Mouse (Mus musculus): ENCODE data around the gene Mcu. TPM values are rescaled to one million over a fixed set of nuclear protein-coding genes. Genes with fewer than 3 reads are reported as not detected.

Gene Mcu
- polyA plus RNA-seq, 1 experiment from 2014 or later: 24.7 TPM

DNA sequence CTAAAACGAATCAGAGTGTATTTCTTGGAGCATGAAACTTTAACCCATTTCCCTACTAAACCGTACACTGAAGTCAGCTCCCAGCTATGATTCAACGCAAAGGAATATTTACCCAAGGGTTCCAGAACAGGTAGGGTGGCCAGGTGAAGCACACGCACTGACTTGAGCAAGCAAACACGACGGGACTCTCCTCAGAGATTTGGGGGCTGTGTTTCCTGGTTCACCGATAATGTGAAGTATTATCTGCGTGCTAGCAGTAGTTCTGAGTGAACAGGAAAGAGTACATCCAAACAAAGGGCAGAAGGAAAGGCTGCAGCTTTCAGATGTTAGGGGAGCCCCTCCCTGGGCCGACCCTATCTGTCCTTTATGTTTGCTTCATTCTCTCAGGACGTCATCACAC lies 4.9 kb upstream of the Mcu start:
- DNase-seq (ENCODE audit: low spot score): no peak
- H3K4me1 ChIP-seq (replicated peaks; ENCODE audit: control insufficient read depth, insufficient read depth, low read length): no peaks in the 10 kb centered on the region
- 86% methylated on average over 10 of the region's 10 CpGs for WGBS
- H3K4me2 ChIP-seq (replicated peaks; ENCODE audit: low read depth, low read length): no peak overlapping the region
- H3K9ac ChIP-seq (ENCODE audit: low read depth, low read length): no peak overlapping the region
- no peaks in the 10 kb centered on the region for H3K36me3 ChIP-seq (ENCODE audit: control insufficient read depth, insufficient read depth, low read length)
- H3K4me3 ChIP-seq (ENCODE audit: low read depth, low read length): no peak overlapping the region
- no peak overlapping the region for H3K27ac ChIP-seq (ENCODE audit: low read depth, low read length)
- H3K9me3 ChIP-seq (ENCODE audit: control insufficient read depth, low read length): no peaks in the 10 kb centered on the region
- ATAC-seq (ENCODE audit: low FRiP score): no peak
- no peaks in the 10 kb centered on the region for H3K27me3 ChIP-seq (ENCODE audit: control insufficient read depth, insufficient read depth, low read length)

- H3K9me3 ChIP-seq (ENCODE audit: control insufficient read depth, low read length): no peaks in the 10 kb centered on the region
- 93% methylated on average over 7 of the region's 7 CpGs for WGBS
- no peak overlapping the region for H3K27ac ChIP-seq (ENCODE audit: low read depth, low read length)
- no peaks in the 10 kb centered on the region for H3K27me3 ChIP-seq (ENCODE audit: control insufficient read depth, insufficient read depth, low read length)
- H3K4me2 ChIP-seq (replicated peaks; ENCODE audit: low read depth, low read length): no peak overlapping the region
- no peak overlapping the region for H3K4me3 ChIP-seq (ENCODE audit: low read depth, low read length)
- no peaks in the 10 kb centered on the region for H3K36me3 ChIP-seq (ENCODE audit: control insufficient read depth, insufficient read depth, low read length)
- 0 out of 2 replicates have a peak, but pooled peaks cover 4% of the 10 kb centered on the region for H3K4me1 ChIP-seq (replicated peaks; ENCODE audit: control insufficient read depth, insufficient read depth, low read length)
- no peak for ATAC-seq (ENCODE audit: low FRiP score)
- DNase-seq (ENCODE audit: low spot score): no peak
- H3K9ac ChIP-seq (ENCODE audit: low read depth, low read length): no peak overlapping the region
These were observed 1.3 kb upstream of the Mcu start for GRCm38 (mm10) chr10:59617776-59618175.

DNA sequence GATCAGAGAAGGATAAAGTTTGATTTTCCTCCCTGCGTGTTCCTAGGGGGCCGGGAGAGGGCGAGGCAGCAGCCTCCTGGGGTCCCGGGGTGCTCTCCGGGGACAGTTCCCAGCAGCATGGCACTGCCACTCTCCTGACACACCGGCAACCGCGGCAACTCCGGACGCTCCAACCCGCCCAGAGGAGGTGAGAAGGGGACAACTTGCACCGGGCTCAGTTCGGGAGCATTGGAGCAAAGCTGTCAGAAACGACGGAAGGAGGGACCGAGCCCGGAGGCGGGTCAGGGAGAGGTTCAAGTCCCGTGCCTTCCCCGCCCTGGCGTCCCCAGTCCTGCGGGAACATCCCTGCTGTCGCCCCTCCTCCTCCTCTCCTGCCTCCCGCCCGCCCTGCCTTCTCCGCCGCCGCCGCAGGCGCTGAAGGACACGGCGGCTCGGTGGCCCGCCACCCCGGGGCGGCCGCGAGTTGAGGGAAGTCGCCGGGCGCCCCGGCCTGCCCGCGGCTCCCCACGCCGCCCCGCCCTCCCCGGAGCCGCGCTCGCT lies 441 bp downstream of the Mcu start, which contains the start of gene Gm10322:
Gene Gm10322 (plus strand): TSS at position 83 of the 540 bp plus-strand sequence.
- Histone ChIP-seq H3K27me3 (ENCODE audit: control insufficient read depth, insufficient read depth, low read length) (no peaks in the 10 kb centered on the region), H3K27ac (ENCODE audit: low read depth, low read length) (peak within 1 kb of the TSS; percentile 70; the same call in 1 of the 2 replicates), H3K4me3 (ENCODE audit: low read depth, low read length) (peak within 1 kb of the TSS; percentile 82), H3K9ac (ENCODE audit: low read depth, low read length) (peak within 1 kb of the TSS; percentile 92), H3K9me3 (ENCODE audit: control insufficient read depth, low read length) (no peaks in the 10 kb centered on the region), H3K4me1 (replicated peaks; ENCODE audit: control insufficient read depth, insufficient read depth, low read length) (0 out of 2 replicates have a peak, but pooled peaks cover 4% of the 10 kb centered on the region), H3K4me2 (replicated peaks; ENCODE audit: low read depth, low read length) (peak within 1 kb of the TSS; percentile 52), H3K36me3 (ENCODE audit: control insufficient read depth, insufficient read depth, low read length) (no peaks in the 10 kb centered on the region)
- DNase-seq (ENCODE audit: low spot score) (peak; percentile 74), ATAC-seq (ENCODE audit: low FRiP score) (peak; percentile 88)
- 0% methylated on average over 17 of the region's 51 CpGs for WGBS

DNA sequence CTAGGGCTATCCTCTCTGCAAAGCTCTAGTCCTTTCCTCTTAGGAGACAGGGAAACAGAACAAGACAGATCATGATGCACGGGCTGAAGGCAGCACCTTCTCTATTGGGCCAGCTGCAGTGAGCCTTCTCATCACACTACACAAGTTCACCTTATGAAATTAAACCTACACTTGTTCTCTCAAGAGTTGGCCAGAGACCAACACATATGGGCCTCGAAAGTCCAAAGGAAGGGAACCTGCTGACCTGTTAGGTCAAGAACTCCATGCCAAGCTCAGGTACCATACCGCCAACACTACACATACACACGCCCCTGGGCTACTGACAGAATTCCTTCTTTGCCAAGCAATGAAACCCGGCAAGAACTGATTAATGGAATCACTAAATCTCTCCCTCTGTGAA lies 1.1 kb downstream of the Mcu start:
- ATAC-seq (ENCODE audit: low FRiP score) (no peak), DNase-seq (ENCODE audit: low spot score) (no peak)
- H3K4me3 ChIP-seq (ENCODE audit: low read depth, low read length): peak overlapping the region; percentile 82
- H3K4me1 ChIP-seq (replicated peaks; ENCODE audit: control insufficient read depth, insufficient read depth, low read length): 0 out of 2 replicates have a peak, but pooled peaks cover 4% of the 10 kb centered on the region
- H3K36me3 ChIP-seq (ENCODE audit: control insufficient read depth, insufficient read depth, low read length): no peaks in the 10 kb centered on the region
- no peaks in the 10 kb centered on the region for H3K27me3 ChIP-seq (ENCODE audit: control insufficient read depth, insufficient read depth, low read length)
- no peaks in the 10 kb centered on the region for H3K9me3 ChIP-seq (ENCODE audit: control insufficient read depth, low read length)
- 31% methylated on average over 5 of the region's 5 CpGs for WGBS
- peak overlapping the region; percentile 92; the same call in 1 of the 2 replicates for H3K9ac ChIP-seq (ENCODE audit: low read depth, low read length)
- peak overlapping the region; percentile 47 for H3K4me2 ChIP-seq (replicated peaks; ENCODE audit: low read depth, low read length)
- H3K27ac ChIP-seq (ENCODE audit: low read depth, low read length): no peak overlapping the region

DNA sequence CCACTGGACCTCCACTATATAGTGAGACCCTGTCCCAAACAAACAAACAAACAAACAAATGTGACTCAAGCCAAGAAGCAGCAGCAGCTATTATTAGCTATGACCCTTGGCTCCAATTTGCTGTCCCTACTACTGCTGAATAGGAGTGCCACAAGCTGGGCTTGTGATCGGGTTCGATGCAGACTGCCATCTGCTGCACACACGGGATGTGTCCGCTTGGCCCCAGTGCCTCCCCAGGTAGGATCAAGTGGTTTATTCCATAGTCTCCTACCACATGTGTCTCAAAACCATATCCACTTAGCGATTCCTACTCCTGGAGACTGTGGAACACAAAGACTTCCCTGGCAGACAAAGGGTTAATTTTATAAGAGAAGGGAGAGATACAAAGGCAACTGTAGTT lies 2.4 kb downstream of the Mcu start:
- DNase-seq (ENCODE audit: low spot score) (no peak), ATAC-seq (ENCODE audit: low FRiP score) (no peak)
- Histone ChIP-seq H3K4me3 (ENCODE audit: low read depth, low read length) (no peak overlapping the region), H3K36me3 (ENCODE audit: control insufficient read depth, insufficient read depth, low read length) (no peaks in the 10 kb centered on the region), H3K4me1 (replicated peaks; ENCODE audit: control insufficient read depth, insufficient read depth, low read length) (0 out of 2 replicates have a peak, but pooled peaks cover 4% of the 10 kb centered on the region), H3K27me3 (ENCODE audit: control insufficient read depth, insufficient read depth, low read length) (no peaks in the 10 kb centered on the region), H3K9me3 (ENCODE audit: control insufficient read depth, low read length) (no peaks in the 10 kb centered on the region), H3K9ac (ENCODE audit: low read depth, low read length) (no peak overlapping the region), H3K27ac (ENCODE audit: low read depth, low read length) (no peak overlapping the region), H3K4me2 (replicated peaks; ENCODE audit: low read depth, low read length) (no peak overlapping the region)
- 76% methylated on average over 5 of the region's 5 CpGs for WGBS

- H3K4me2 ChIP-seq (replicated peaks; ENCODE audit: low read depth, low read length): no peak overlapping the region
- no peak for ATAC-seq (ENCODE audit: low FRiP score)
- no peaks in the 10 kb centered on the region for H3K36me3 ChIP-seq (ENCODE audit: control insufficient read depth, insufficient read depth, low read length)
- DNase-seq (ENCODE audit: low spot score): no peak
- 0 out of 2 replicates have a peak, but pooled peaks cover 4% of the 10 kb centered on the region for H3K4me1 ChIP-seq (replicated peaks; ENCODE audit: control insufficient read depth, insufficient read depth, low read length)
- H3K9me3 ChIP-seq (ENCODE audit: control insufficient read depth, low read length): no peaks in the 10 kb centered on the region
- H3K9ac ChIP-seq (ENCODE audit: low read depth, low read length): no peak overlapping the region
- H3K4me3 ChIP-seq (ENCODE audit: low read depth, low read length): no peak overlapping the region
- no peak overlapping the region for H3K27ac ChIP-seq (ENCODE audit: low read depth, low read length)
- no peaks in the 10 kb centered on the region for H3K27me3 ChIP-seq (ENCODE audit: control insufficient read depth, insufficient read depth, low read length)
- WGBS: 89% methylated on average over 5 of the region's 5 CpGs
These were observed 3.2 kb downstream of the Mcu start for GRCm38 (mm10) chr10:59613276-59613675.

GRCm38 (mm10) chr10:59604879-59605464 lies 11.5 kb downstream of the Mcu start:
- DNase-seq (ENCODE audit: low spot score): no peak
- Histone ChIP-seq H3K36me3 (ENCODE audit: control insufficient read depth, insufficient read depth, low read length) (no peaks in the 10 kb centered on the region), H3K4me3 (ENCODE audit: low read depth, low read length) (no peak overlapping the region), H3K27me3 (ENCODE audit: control insufficient read depth, insufficient read depth, low read length) (no peaks in the 10 kb centered on the region), H3K4me2 (replicated peaks; ENCODE audit: low read depth, low read length) (no peak overlapping the region), H3K4me1 (replicated peaks; ENCODE audit: control insufficient read depth, insufficient read depth, low read length) (no peaks in the 10 kb centered on the region), H3K9ac (ENCODE audit: low read depth, low read length) (no peak overlapping the region), H3K27ac (ENCODE audit: low read depth, low read length) (no peak overlapping the region), H3K9me3 (ENCODE audit: control insufficient read depth, low read length) (no peaks in the 10 kb centered on the region)
- WGBS: 85% methylated on average over 11 of the region's 11 CpGs
- no peak for ATAC-seq (ENCODE audit: low FRiP score)

- Histone ChIP-seq H3K4me1 (replicated peaks; ENCODE audit: control insufficient read depth, insufficient read depth, low read length) (no peaks in the 10 kb centered on the region), H3K27me3 (ENCODE audit: control insufficient read depth, insufficient read depth, low read length) (no peaks in the 10 kb centered on the region), H3K4me2 (replicated peaks; ENCODE audit: low read depth, low read length) (no peak overlapping the region), H3K36me3 (ENCODE audit: control insufficient read depth, insufficient read depth, low read length) (no peaks in the 10 kb centered on the region), H3K4me3 (ENCODE audit: low read depth, low read length) (no peak overlapping the region), H3K27ac (ENCODE audit: low read depth, low read length) (no peak overlapping the region), H3K9ac (ENCODE audit: low read depth, low read length) (no peak overlapping the region), H3K9me3 (ENCODE audit: control insufficient read depth, low read length) (no peaks in the 10 kb centered on the region)
- WGBS: 57% methylated on average over 5 of the region's 5 CpGs
- ATAC-seq (ENCODE audit: low FRiP score): no peak
- DNase-seq (ENCODE audit: low spot score): no peak
These were observed 12.6 kb downstream of the Mcu start for GRCm38 (mm10) chr10:59603843-59604242.

DNA sequence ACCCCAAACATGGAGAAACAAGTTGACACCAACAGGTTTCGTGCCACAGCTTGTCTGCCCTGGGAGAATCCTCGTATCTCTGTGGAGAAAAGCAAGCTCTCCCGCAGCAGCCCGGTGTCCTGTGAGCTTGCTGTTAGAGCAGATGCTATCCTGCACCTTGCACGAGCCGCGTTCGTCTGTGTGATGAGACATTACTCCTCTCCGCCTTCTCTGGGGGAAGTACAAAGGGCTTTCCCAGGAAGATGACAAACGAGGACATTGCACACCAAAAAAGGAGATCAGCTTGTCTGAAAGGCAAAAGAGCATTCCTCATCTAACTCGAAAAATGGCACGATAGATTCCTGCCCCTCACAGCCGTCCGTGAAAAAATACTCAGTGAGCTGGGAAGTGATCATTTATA lies 13.6 kb downstream of the Mcu start:
- DNase-seq (ENCODE audit: low spot score) (no peak), ATAC-seq (ENCODE audit: low FRiP score) (no peak)
- H3K4me1 ChIP-seq (replicated peaks; ENCODE audit: control insufficient read depth, insufficient read depth, low read length): no peaks in the 10 kb centered on the region
- no peak overlapping the region for H3K9ac ChIP-seq (ENCODE audit: low read depth, low read length)
- WGBS: 75% methylated on average over 14 of the region's 14 CpGs
- H3K4me3 ChIP-seq (ENCODE audit: low read depth, low read length): no peak overlapping the region
- H3K27me3 ChIP-seq (ENCODE audit: control insufficient read depth, insufficient read depth, low read length): no peaks in the 10 kb centered on the region
- H3K36me3 ChIP-seq (ENCODE audit: control insufficient read depth, insufficient read depth, low read length): no peaks in the 10 kb centered on the region
- no peak overlapping the region for H3K27ac ChIP-seq (ENCODE audit: low read depth, low read length)
- H3K4me2 ChIP-seq (replicated peaks; ENCODE audit: low read depth, low read length): no peak overlapping the region
- H3K9me3 ChIP-seq (ENCODE audit: control insufficient read depth, low read length): no peaks in the 10 kb centered on the region
